Mouse (Mus musculus): Measurements from ENCODE around the gene A630076J17Rik. TPM values are rescaled to one million over a fixed set of nuclear protein-coding genes. Genes with fewer than 3 reads are reported as not detected.

Gene A630076J17Rik
- polyA plus RNA-seq, 1 experiment from 2014 or later, result not detected

Other genes with a start within 250 kb of the A630076J17Rik start
- gene Kcna3, start 194.4 kb upstream of the A630076J17Rik start, polyA plus RNA-seq (2015; fragmentation: Nextera tagmentation; extraction: Ambion mirVana), result 1.1 and 1.4 TPM in 2 replicates
- 0.08 TPM in 2 replicates for gene Kcna2, start 129.5 kb upstream of the A630076J17Rik start, polyA plus RNA-seq (2015; fragmentation: Nextera tagmentation; extraction: Ambion mirVana)
- gene Kcna10, start 47.6 kb upstream of the A630076J17Rik start, polyA plus RNA-seq (2015; fragmentation: Nextera tagmentation; extraction: Ambion mirVana), result not detected in 2 replicates
- gene Cym, start 8.9 kb upstream of the A630076J17Rik start, polyA plus RNA-seq (2015; fragmentation: Nextera tagmentation; extraction: Ambion mirVana), result 0.17 TPM in 1 of 2 replicates, not detected in the other
- not detected in 2 replicates for gene Prok1, start 9.1 kb downstream of the A630076J17Rik start, polyA plus RNA-seq (2015; fragmentation: Nextera tagmentation; extraction: Ambion mirVana)
- 192 and 199 TPM in 2 replicates for gene Lamtor5, start 48.2 kb downstream of the A630076J17Rik start, polyA plus RNA-seq (2015; fragmentation: Nextera tagmentation; extraction: Ambion mirVana)
- 8.3 and 9.8 TPM in 2 replicates for gene Slc16a4, start 60.6 kb downstream of the A630076J17Rik start, polyA plus RNA-seq (2015; fragmentation: Nextera tagmentation; extraction: Ambion mirVana)
- 15.6 and 17.2 TPM in 2 replicates for gene Rbm15, start 103.1 kb downstream of the A630076J17Rik start, polyA plus RNA-seq (2015; fragmentation: Nextera tagmentation; extraction: Ambion mirVana)
- 0.26 and 0.31 TPM in 2 replicates for gene Kcnc4, start 228.9 kb downstream of the A630076J17Rik start, polyA plus RNA-seq (2015; fragmentation: Nextera tagmentation; extraction: Ambion mirVana)